Mouse (Mus musculus): ENCODE data around the gene Zfp334. TPM values are rescaled to one million over a fixed set of nuclear protein-coding genes. Genes with fewer than 3 reads are reported as not detected.

Zfp334 gene
- total RNA-seq, 2 experiments from 2014 or later: 13.3 to 13.4 TPM

DNA sequence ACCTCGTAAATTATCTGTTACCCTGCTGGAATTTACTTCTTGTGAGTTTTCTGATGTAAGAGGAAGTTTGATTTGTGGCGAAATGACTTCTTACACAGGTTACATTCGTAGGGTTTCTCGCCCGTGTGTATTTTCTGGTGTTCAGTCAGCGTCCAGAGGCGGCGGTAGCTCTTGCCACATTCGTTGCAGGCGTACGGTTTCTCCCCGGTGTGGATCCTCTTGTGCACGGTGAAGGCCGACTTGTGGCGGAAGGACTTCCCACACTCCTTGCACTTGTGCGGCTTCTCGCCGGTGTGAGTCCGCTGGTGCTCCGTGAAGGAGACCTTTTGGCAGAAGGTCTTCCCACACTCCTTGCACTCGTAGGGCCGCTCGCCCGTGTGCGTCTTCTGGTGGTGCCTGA is 8.0 kb downstream of the Zfp334 start:
- no peak for DNase-seq (ENCODE audit: low spot score in 2 of 2)

DNA sequence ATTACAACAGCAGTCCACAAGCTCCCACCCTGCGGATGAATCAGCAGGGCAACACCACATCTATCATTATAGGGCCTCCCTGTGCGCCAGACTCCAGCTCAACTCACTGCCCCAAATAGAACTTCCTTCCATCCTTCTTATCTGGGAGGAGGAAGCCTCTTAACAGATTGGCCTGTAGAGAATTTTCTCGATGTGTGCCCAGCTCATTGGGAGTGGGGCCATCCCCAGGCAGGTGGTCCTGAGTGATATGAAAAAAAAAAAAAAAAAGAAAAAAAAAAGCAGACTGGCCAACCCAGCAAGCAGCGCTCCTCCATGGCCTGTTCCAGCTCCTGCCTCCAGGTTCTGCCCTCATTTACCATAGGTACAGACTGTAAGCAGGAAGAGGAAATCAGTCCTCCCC is 12.1 kb downstream of the Zfp334 start:
- DNase-seq (ENCODE audit: low spot score in 2 of 2): no peak

DNA sequence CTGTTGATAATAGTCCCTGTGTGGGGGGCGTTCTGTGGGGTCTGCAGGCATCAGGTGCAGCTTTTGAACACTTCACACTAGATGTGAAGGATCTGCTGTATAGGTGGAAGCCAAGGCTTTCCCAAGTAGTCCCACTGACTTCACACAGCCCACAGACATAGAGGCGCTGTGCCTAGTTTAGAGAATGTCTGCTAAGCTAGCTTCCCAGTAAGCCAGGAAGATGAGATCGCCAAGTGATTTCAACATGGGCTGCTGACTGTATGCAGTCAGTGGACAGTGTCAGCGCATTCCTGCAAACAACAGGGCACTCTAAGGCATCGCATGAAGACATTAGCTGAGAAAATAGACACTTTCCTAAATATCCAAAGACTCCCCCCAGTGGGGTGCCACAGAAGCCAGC is 12.6 kb downstream of the Zfp334 start:
- no peak for DNase-seq (ENCODE audit: low spot score in 2 of 2)

DNA sequence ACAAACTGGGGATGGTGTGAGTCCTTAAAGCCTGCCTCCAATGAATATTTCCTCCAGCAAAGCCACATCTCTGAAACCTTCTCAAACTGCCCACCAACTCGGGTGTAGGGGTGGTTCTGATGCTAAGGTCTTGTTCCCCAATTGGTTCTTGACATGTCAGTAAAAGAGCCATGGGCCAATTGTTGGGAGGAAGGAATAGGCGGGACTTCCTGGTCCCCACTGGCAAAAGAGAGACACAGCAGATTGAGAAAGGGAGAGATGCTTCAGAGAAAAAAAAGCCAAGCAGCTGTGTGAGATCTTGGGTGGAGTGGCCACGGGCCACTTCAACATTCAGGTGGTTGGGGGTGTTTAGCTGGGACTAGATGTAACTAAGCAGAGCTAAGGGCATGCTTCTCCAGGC is 17.0 kb downstream of the Zfp334 start:
- DNase-seq (ENCODE audit: low spot score in 2 of 2): no peak

DNA sequence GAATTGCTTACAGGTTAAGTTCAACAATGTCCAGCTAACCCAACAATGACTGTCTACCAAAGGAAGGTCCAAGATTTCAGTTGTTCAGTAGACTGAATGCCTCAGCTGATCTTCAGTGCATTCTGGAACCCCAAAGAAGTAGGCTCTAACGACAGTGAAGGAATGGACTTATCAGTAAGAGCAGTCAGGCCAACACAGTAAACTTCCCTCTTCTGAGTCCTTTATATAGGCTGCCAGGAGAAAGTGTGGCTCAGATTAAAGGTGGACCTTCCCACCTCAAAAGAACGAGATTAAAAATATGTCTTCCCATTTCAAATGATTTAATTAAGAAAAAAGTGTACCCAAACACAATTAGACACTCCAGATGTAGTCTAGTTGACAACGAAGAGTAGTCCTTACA is 17.7 kb downstream of the Zfp334 start:
- no peak for DNase-seq (ENCODE audit: low spot score in 2 of 2)

DNA sequence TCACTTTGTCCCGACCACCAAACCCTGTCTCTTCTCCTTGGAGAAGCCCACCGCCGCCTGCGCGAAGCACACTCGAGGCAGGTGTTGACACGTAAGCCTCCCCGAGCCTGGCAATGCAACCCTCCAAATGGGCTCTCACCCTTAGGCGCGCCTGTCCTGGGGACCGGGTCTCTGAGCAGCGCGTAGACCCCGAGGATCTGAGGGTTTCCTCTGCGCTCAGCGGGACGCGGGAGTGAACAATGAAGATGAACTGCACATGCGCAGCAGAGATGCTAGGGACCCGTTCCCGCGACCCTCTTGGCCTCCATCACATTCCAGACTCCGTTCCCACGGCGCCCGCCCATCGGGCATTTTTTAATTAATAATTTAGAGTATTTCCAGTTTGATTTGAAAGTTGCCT is 19.6 kb downstream of the Zfp334 start, which contains the start of gene Zfp663:
Gene Zfp663, minus strand, starts transcription at position 234 of the 400 bp plus-strand sequence.
- DNase-seq (ENCODE audit: low spot score in 2 of 2): no peak

DNA sequence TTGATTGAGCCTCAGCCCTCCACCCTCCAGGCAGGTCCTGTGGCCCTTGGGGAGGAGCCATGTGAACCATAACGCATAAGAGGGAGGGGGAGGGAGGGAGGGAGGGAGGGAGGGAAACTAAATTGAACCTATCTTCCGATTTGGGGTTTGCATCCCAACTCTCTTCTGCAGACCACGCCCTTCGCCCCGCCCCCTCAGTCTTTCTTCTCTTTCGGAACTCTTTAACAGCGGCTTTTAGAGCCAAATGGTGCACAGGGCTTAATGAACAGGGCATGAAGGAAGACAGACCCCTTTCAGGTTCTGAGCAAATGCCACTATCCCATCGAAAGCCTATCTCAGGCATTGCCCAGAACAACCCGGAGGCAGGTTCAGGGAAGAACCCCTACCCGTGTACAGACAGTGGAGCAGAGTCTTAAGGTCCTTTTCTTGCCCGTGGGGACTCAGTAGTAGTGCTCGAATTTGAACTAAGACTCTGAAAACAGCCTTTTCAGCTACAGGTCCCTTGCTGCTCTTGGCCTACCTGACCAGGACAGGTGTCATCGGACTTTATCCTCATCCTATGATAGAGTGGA is 20.1 kb downstream of the Zfp334 start:
- peak in 1 of 2 experiments; percentile 42 for DNase-seq (ENCODE audit: low spot score in 2 of 2)

DNA sequence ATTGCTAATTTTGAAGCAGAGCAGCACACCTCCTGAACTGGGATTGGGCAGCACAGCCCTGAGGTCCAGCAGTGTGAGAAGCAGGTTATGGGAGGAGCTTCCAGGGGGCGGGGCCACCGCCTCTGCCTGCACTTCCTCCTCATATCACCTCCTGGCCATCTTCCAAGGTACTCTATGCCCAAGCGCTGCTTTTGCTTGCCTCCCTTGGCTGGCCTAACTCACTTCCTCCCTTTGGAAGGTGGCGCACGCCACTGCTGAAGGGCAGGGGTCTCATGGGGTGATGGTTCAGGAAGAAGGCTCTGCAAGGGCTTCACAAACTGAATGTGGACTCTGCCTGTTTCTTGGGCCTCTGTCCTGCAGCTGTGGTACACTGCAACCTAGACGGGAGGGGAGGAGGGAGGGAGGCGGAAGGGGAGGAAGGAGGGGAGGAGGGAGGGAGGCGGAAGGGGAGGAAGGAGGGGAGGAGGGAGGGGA is 21.0 kb downstream of the Zfp334 start:
- DNase-seq (ENCODE audit: low spot score in 2 of 2): no peak

DNA sequence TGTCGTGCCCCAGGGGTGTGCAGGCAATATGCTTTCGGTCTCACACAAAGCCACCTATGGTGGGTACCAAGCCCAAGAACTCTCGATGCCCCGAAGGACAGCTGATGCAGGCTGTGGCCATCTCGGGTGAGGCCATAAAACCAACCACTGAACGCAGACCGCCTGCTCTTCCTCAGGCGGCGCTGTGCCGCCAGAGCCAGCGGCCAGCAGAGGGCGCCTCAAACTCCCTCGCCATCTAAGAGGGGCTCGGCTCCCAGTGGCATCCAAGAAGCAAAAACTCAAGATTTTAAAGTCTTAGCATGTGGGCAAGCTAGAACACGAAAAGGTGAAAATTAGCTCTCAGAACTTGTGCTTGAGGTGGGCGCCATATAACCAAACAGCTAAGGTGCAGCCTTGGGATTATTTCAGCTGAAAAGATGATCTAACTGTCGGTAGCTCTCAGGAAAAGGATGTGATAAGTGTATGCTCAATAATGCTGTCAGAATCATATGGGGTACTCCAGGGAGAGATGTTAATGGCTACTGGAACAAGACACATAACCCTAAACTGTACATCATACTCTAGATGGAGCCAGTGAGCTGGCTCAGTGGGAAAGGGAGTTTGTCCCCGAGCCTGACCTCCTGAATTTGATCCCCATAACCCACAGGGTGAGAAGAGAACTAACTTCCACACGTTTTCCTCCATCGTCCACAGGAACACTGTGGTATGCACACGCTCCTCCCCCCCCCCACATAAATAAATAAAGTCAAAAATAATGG is 23.5 kb downstream of the Zfp334 start:
- peak; percentile 74 to 77 for DNase-seq (ENCODE audit: low spot score in 2 of 2)

DNA sequence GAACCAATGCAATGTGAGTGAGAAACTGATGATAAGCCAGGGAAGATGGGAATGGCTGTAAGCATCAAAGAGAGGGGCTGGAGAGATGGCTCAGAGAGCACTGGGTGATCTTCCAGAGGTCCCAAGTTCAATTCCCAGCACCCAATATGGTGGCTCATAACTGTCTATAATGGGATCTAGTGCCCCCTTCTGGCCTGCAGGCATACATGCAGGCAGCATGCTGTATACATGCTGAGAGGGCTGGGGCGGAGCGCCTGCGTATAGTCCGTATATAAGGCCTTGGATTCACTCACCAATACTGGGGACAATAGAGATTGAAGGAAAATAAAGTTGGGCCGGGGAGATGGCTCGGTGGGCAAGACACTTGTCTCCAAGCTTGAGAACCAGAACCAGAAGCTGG is 24.8 kb downstream of the Zfp334 start:
- DNase-seq (ENCODE audit: low spot score in 2 of 2): no peak

DNA sequence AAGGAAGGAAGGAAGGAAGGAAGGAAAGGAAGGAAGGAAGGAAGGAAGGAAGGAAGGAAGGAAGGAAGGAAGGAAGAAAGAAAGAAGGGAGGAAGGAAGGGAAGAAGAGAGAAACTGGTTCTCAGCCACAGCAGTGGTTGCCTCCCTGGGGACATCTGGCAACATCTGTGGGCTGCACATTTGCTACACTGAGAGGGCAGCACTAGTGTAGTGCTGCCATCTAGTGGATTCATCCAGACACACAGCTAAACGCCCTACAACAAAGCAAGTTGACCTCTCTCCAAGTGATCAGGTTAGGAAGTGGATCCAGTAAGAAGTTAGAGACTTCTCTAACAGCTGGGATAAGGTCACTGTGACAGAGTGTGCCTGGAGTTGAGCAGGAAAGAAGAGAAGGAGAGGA is 27.2 kb downstream of the Zfp334 start:
- DNase-seq (ENCODE audit: low spot score in 2 of 2): peak; percentile 53 to 61

DNA sequence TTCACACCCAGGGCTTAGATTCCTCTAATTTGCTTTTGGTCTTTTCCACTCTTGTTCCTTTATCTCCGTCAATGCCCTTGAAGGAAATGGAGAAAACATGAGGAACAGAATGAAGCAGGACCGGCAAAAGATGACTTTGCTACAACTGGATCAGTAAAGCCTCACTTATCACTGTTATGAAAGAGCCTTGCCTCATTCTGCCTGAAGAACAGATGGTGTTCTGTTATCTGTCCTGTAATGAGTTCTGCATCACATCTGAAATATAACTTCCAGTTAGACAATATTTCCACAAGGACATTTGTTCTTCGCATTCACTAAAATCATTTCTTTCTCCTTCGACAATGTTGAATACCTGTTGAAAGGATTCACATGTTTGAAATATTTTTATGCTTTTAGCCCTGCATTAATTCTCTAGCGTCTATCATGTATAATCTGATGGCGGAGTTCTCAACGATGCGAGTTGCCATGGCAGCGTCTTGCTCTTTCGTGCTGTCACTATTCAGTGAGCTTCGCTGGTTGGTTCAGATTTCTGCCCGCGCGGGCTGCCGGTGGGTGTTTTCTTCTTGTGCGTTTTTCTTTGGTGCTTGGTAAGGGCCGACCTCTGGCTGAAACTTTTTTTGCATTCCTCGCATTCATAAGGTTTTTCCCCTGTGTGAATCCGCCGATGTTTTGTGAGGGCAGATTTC is 36.1 kb downstream of the Zfp334 start:
- DNase-seq (ENCODE audit: low spot score in 2 of 2): no peak

DNA sequence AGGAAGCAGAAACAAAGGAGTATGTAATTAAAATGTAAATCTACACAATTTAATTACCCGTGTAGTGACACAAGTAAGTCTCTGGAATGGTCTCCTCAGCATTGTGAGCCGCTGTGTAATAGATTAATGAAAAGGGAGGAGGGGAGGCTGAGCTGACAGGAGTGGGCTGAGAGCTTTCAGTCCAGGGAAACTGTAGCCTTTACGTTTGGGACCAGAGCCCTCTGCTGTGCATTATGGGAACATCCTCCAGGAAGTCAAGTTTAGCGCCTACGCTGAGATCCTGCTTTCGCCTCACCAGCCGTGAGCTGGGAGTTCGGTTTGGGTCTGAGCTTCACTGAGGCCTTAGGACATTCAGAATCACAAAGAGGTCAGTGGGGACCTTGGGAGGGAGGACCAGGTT is 38.6 kb downstream of the Zfp334 start:
- peak in 1 of 2 experiments; percentile 52 for DNase-seq (ENCODE audit: low spot score in 2 of 2)

DNA sequence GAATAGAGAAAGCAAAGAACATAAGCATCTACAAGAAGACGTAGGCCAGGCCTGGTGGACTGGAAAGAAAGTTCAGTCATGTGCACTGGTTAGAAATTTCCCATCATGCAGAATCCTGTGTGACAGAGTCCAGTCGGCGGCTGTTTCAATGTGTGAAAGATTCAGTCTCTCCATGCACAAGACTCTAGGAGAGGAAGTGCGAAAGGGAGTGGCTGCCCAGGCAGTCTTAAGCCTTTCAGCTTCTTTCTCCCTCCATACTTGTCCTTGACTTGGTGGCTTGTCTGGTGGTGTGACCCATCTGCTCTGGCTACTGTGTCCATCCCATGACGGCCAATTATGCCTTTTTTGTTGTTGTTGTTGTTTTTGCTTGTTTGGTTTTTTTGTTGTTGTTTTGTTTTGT is 41.9 kb downstream of the Zfp334 start:
- no peak for DNase-seq (ENCODE audit: low spot score in 2 of 2)

DNA sequence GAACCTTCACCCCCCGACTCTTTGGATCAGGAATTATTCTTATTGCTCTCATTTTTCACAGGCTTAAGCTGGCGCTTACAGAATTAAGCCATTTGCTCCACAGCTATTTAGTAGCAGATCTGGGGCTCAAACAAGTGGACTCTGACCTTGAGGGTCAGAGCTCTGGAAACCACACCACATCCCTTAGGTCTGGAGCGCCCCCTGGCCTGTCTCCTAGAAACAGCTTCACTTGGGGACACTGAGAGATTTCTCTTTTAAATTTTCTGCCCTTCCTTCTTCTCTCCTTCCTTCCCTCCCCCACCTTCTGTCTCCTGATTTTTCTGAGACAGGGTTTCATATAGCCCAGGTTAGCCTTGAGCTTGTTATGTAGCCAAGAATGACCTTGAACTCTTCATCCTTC is 50.9 kb downstream of the Zfp334 start:
- DNase-seq (ENCODE audit: low spot score in 2 of 2): peak; percentile 48 to 66

DNA sequence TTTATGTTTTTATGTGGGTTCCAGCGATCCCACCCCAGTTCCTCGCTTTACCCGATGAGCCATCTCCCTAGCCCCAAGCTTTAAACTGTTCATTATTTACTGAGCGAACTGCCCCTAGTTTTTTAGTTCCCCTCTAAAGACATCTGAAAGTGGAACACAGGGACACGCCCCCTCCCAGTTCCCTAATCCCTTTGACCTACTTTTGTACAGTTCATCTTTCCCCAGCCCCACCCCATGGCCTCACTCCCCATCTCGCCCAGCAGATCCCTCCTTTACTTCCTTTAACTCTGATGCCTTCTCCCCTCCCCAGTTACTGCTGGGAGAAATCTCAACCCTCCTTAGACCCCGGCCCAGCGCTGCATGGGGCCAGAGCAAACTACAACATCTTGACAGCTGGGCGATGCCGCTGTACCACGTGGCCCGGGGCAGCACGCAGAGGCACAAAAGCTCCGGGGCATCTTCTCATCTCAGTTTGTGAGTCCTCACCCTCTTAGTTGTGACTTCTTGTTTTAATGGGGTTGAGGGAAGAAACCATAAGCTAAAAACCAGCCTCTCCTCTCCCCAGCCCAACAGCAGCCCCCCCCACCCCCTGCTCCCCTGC is 55.3 kb downstream of the Zfp334 start:
- no peak for DNase-seq (ENCODE audit: low spot score in 2 of 2)

DNA sequence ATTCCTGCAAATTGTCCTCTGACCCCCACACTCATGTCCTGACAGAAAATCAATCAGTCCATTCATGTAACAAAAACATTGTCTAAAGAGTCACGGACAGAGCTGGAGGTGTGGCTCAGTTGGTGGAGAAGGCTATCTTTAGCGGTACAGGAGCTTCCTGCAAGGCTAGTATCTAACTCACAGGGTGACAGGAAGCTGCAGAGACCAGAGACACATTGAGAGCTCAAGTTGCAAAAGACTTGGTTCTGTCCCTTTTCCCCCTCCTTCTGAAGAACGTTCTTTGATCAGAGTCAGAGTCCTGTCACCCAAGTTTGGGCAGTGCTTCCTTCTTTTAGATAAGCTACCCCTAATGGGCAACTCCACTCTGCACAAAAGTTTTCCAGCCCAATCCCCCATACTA is 58.4 kb downstream of the Zfp334 start:
- DNase-seq (ENCODE audit: low spot score in 2 of 2): no peak

DNA sequence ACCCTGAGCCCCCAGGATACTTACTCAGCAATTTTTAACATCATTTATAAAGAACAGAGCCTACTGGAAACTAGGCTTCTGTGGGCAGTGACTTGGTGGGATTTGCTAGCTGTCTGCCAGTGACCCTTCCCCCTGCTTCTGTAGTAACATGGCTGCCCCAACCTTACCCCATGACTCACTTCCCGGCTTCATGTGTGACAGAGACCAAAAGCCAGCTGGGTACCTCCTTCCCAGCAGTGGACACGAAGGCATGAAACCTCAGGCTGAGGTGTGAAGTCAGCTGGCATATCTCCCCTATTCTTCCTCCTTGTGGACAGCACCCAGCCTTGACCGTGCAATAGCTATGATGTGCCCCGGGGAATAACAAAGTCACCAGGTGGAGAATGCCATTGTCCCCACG is 59.3 kb downstream of the Zfp334 start:
- DNase-seq (ENCODE audit: low spot score in 2 of 2): no peak

DNA sequence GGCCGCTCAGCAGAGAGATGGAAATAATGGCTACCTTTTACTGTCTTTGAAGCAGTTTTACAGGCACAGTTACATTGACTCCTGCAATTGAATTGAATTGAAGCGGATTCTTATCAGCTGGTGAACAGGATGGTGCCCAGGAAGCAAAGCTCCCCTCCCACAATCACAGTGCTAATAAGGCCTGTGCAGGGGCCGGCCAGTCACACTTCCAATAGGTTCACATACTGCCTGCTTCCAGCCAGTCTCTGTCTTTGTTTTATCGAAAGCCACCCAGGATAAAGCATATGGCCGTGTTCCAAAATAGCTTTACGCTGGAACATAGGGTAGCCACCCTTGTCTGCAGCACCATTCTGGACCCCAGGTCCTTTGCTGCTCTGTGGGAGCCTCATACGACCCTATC is 60.7 kb downstream of the Zfp334 start:
- DNase-seq (ENCODE audit: low spot score in 2 of 2): no peak

DNA sequence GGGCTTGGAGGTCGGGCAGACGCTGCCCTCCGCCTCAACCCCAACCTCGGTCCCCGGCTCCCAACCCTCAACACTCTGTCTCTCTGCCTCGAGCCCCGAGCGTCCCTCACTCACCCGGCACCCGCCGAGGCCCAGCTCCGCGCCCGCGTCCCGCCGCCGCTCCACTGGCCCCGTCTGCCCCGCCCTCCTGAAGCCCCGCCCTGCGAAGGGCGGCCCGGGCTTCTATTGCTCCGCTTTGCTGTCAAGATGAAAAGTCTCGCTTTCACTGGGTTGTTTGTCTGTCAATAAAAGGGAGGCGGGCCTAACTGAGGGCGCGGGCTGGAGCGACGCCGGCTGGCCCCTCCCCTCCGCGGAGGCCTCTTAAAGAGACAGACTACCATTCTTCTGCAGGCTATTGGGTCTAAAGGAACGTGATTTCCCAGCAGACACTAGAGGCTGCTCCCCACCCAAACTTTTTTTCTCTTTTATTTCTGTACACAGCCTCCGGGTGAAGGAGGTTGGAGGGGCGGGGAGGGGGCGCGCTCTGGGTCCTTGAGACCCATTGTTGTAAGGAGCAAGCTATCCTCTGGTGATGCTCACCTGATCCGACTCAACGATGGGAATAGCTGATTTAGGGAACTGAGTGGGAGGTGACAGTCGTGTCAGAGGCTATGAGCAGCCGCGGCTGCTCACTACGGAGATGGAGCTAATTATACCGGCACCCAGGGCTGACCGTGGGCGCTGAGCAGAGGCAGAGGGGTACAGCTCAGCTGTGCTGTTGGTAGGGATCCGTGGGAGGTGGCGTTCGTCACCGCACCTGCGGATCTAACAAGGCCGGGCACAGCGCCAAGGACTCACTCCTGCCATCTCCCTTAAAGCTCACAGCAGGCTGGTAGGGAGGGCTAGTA is 61.5 kb downstream of the Zfp334 start, which contains the start of gene Elmo2:
Gene Elmo2, minus strand, starts transcription at position 176 of the 887 bp plus-strand sequence.
- DNase-seq (ENCODE audit: low spot score in 2 of 2): peak; percentile 99
